Comparison of ENCODE assay signal across 8 mouse cellular contexts in the genomic region with DNA sequence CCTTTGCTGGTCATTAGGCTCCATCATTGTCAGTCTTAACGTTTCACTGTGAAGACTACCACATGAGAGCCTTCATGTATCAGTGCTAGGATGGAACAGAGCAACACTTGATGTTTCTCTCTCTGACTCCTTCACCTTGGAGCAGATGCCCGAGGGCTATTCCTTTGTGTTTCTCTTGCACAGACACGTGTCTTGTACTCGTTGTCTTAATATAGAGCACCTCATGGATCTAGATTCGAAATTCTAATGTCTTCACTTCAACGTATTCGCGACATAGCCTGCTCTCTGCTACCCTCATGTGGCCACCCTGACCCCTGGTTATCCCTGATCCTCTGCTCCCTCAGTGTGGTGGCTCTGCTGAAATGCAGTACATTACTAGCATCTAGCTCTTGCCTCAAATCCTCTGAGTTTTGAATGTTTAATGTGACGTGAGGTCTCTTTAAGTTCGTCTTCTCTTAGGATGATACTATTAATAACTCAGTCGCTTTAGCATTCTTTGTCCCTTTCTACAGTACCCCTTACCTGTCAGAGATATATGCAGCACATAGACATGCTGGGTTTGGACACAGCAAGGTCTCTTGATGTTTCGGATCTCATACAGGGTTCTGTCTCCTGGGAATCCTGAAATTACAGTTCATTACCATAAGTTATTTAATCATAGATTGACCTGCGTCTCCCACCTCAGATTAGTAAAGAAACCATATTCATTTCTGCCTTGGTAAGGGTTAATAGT. TPM values are rescaled to one million over a fixed set of nuclear protein-coding genes. Genes with fewer than 3 reads are reported as not detected.
DNase-seq lines count a peak whose midpoint lies in the region; ATAC-seq and TF ChIP-seq lines count a peak whose summit lies in the region.

No protein-coding gene starts in this region.

- WGBS in liver, embryonic 13.5 days (ENCODE audit: insufficient replicate concordance): 25% methylated on average over 13 of the region's 13 CpGs
- 29% methylated on average over 13 of the region's 13 CpGs for WGBS in neural tube, embryonic 13.5 days

- no peaks in the 10 kb centered on the region for H3K4me1 ChIP-seq in CH12.LX (ENCODE audit: control insufficient read depth in 1 of 2, insufficient read depth in 2 of 2)
- no peaks in the 10 kb centered on the region for H3K4me1 ChIP-seq in cortical plate, adult 2 months (ENCODE audit: control insufficient read depth, insufficient read depth, low read length)
- no peaks in the 10 kb centered on the region for H3K4me1 ChIP-seq in liver, embryonic 13.5 days (replicated peaks)
- no peaks in the 10 kb centered on the region for H3K4me1 ChIP-seq in neural tube, embryonic 13.5 days (replicated peaks)

- H3K36me3 ChIP-seq in CH12.LX (replicated peaks in 1 of 2; ENCODE audit: control insufficient read depth in 1 of 2, insufficient read depth in 1 of 2, low read length in 1 of 2): no peaks in the 10 kb centered on the region
- H3K36me3 ChIP-seq in liver, embryonic 13.5 days: no peaks in the 10 kb centered on the region
- H3K36me3 ChIP-seq in neural tube, embryonic 13.5 days: no peaks in the 10 kb centered on the region

- H3K4me3 ChIP-seq in CH12.LX (replicated peaks in 1 of 3; ENCODE audit: low read depth in 2 of 3, low read length in 2 of 3, poor library complexity in 1 of 3): no peak overlapping the region
- no peak overlapping the region for H3K4me3 ChIP-seq in cortical plate, adult 2 months (ENCODE audit: insufficient read depth, low read length)
- H3K4me3 ChIP-seq in liver, embryonic 13.5 days (replicated peaks): no peak overlapping the region
- H3K4me3 ChIP-seq in neural tube, embryonic 13.5 days: no peak overlapping the region

- peak overlapping the region; percentile 34; the same call in 1 of the 2 replicates for H3K4me2 ChIP-seq in CH12.LX (ENCODE audit: insufficient read depth, low read depth, poor library complexity, severe bottlenecking)
- H3K4me2 ChIP-seq in liver, embryonic 13.5 days: no peak overlapping the region
- peak overlapping the region; percentile 35 for H3K4me2 ChIP-seq in neural tube, embryonic 13.5 days

- ATAC-seq in liver, embryonic 13.5 days (ENCODE audit: low read depth): peak; percentile 68
- peak; percentile 88 for ATAC-seq in neural tube, embryonic 13.5 days (ENCODE audit: low read depth)
- no peak for ATAC-seq in activated CD4-positive, CD25-positive, alpha-beta regulatory T cell, adult 4 months

- H3K27me3 ChIP-seq in CH12.LX (replicated peaks): no peaks in the 10 kb centered on the region
- no peaks in the 10 kb centered on the region for H3K27me3 ChIP-seq in liver, embryonic 13.5 days
- no peaks in the 10 kb centered on the region for H3K27me3 ChIP-seq in neural tube, embryonic 13.5 days

- TF ChIP-seq EP300 in CH12.LX (IDR thresholded peaks at IDR 0.05; ENCODE audit: low read length): no peak

- dilution Hi-C loops in CH12.LX (cut with MboI; ENCODE audit: extremely low pct_ligation_motif_present, extremely low pct_unique_long_range_greater_than_20kb, low sequenced_read_pairs): no loop called here

- H3K9ac ChIP-seq in CH12.LX (ENCODE audit: insufficient read depth, low read depth): no peak overlapping the region
- H3K9ac ChIP-seq in liver, embryonic 13.5 days: no peak overlapping the region
- H3K9ac ChIP-seq in neural tube, embryonic 13.5 days: no peak overlapping the region

- DNase-seq in CH12.LX (ENCODE audit: extremely low read depth) (peak; percentile 57), ZHBTc4 (ENCODE audit: low read depth, low spot score) (peak; percentile 50)
- peak; percentile 11 for DNase-seq in gastrocnemius, postnatal 25 days
- peak; percentile 11 to 70 for DNase-seq in kidney, postnatal 36 days
- DNase-seq in liver, embryonic 13.5 days: no peak

- in situ Hi-C loops in CH12.LX (cut with MboI; ENCODE audit: low pct_ligation_motif_present, low pct_unique_long_range_greater_than_20kb, low sequenced_read_pairs): loop anchor here (25.0 kb wide), 2 partner anchors 740 to 965 kb away; partner anchors contain the start of gene Dusp23

- peak; percentile 68 to 99 for TF ChIP-seq CTCF in CH12.LX (conservative IDR thresholded peaks at IDR 0.05 in 1 of 2, IDR thresholded peaks at IDR 0.05 in 1 of 2; ENCODE audit: low read depth in 2 of 2, low read length in 2 of 2)
- TF ChIP-seq CTCF in cortical plate, adult 2 months (IDR thresholded peaks at IDR 0.05; ENCODE audit: extremely low read depth, insufficient read depth, low read length): peak; percentile 100

- peak; percentile 88 for TF ChIP-seq RAD21 in CH12.LX (IDR thresholded peaks at IDR 0.05; ENCODE audit: low read depth, low read length)

- no peak overlapping the region for H3K27ac ChIP-seq in CH12.LX (ENCODE audit: insufficient read depth, low read depth)
- H3K27ac ChIP-seq in cortical plate, adult 2 months (ENCODE audit: insufficient read depth, low read length): no peak overlapping the region
- H3K27ac ChIP-seq in liver, embryonic 13.5 days: no peak overlapping the region
- no peak overlapping the region for H3K27ac ChIP-seq in neural tube, embryonic 13.5 days (replicated peaks)

- H3K79me2 ChIP-seq in CH12.LX (replicated peaks; ENCODE audit: control insufficient read depth, extremely low read depth, insufficient read depth, poor library complexity, severe bottlenecking): no peaks in the 10 kb centered on the region

- no peaks in the 10 kb centered on the region for H3K9me3 ChIP-seq in CH12.LX (replicated peaks; ENCODE audit: low read length)
- H3K9me3 ChIP-seq in liver, embryonic 13.5 days (replicated peaks): no peaks in the 10 kb centered on the region
- no peaks in the 10 kb centered on the region for H3K9me3 ChIP-seq in neural tube, embryonic 13.5 days

- TF ChIP-seq POLR2A in CH12.LX (IDR thresholded peaks at IDR 0.05; ENCODE audit: low read depth, low read length): no peak
- TF ChIP-seq POLR2A in cortical plate, adult 2 months (IDR thresholded peaks at IDR 0.05; ENCODE audit: extremely low read depth, insufficient read depth, low read length): no peak

TF ChIP-seq in CH12.LX, 34 proteins besides CTCF, POLR2A, EP300 and RAD21:
- peak; percentile 89 for TF ChIP-seq SMC3 (IDR thresholded peaks at IDR 0.05; ENCODE audit: low read depth, low read length)
- TF ChIP-seq MAX (IDR thresholded peaks at IDR 0.05; ENCODE audit: low read length): no peak
- TF ChIP-seq NELFE (IDR thresholded peaks at IDR 0.05; ENCODE audit: low read depth, low read length): peak; percentile 56; the same call in 1 of the 2 replicates
- TF ChIP-seq ZC3H11A (IDR thresholded peaks at IDR 0.05; ENCODE audit: low read depth, low read length): peak; percentile 52

RNA-seq across cellular contexts. Expression of gene Cadm3, which starts 10.1 kb away (rescaled TPM):
- total RNA-seq in CH12.LX (2012; rRNA removed) (not detected in 2 replicates), CH12.LX (2014; rRNA removed) (not detected in 2 replicates)
- polyA plus RNA-seq in CH12.LX (2012; ENCODE audit: insufficient read length, low read depth): not detected in 2 replicates
- 404 and 407 TPM in 2 replicates for polyA plus RNA-seq in cortical plate, adult 2 months (2012; rRNA removed)
- 10 to 100 TPM in 1 of 2 experiments, 1 to 10 TPM in 1; 9.9 to 11.4 TPM for total RNA-seq in gastrocnemius, postnatal 25 days (2021)
- 1.1 and 1.5 TPM in 2 replicates for polyA plus RNA-seq in liver, embryonic 13.5 days (2015; fragmentation: Nextera tagmentation; extraction: Ambion mirVana)
- 48.3 and 53.6 TPM in 2 replicates for polyA plus RNA-seq in neural tube, embryonic 13.5 days (2015; fragmentation: Nextera tagmentation; extraction: Ambion mirVana)
- not detected for polyA plus RNA-seq in activated CD4-positive, CD25-positive, alpha-beta regulatory T cell, adult 4 months (2017; shearing (Covaris generic))

RNA-seq across cellular contexts. Expression of gene Aim2, which starts 26.9 kb away (rescaled TPM):
- 59.7 and 59.8 TPM in 2 replicates for total RNA-seq in CH12.LX (2012; rRNA removed)
- 117 and 130 TPM in 2 replicates for total RNA-seq in CH12.LX (2014; rRNA removed)
- polyA plus RNA-seq in CH12.LX (2012; ENCODE audit: insufficient read length, low read depth): 83.7 and 87.0 TPM in 2 replicates
- 3.4 and 3.6 TPM in 2 replicates for polyA plus RNA-seq in cortical plate, adult 2 months (2012; rRNA removed)
- total RNA-seq in gastrocnemius, postnatal 25 days (2021): under 1 TPM; 0.46 to 0.56 TPM
- polyA plus RNA-seq in liver, embryonic 13.5 days (2015; fragmentation: Nextera tagmentation; extraction: Ambion mirVana): 4.3 and 5.1 TPM in 2 replicates
- polyA plus RNA-seq in neural tube, embryonic 13.5 days (2015; fragmentation: Nextera tagmentation; extraction: Ambion mirVana): 1.4 and 2.3 TPM in 2 replicates
- polyA plus RNA-seq in activated CD4-positive, CD25-positive, alpha-beta regulatory T cell, adult 4 months (2017; shearing (Covaris generic)): 10 to 100 TPM; 40.0 to 50.8 TPM

RNA-seq across cellular contexts. Expression of gene Ackr1, which starts 44.0 kb away (rescaled TPM):
- total RNA-seq in CH12.LX (2012; rRNA removed): not detected in 2 replicates
- not detected in 2 replicates for total RNA-seq in CH12.LX (2014; rRNA removed)
- not detected in 2 replicates for polyA plus RNA-seq in CH12.LX (2012; ENCODE audit: insufficient read length, low read depth)
- 105 and 115 TPM in 2 replicates for polyA plus RNA-seq in cortical plate, adult 2 months (2012; rRNA removed)
- total RNA-seq in gastrocnemius, postnatal 25 days (2021): 1 to 10 TPM; 3.4 to 5.2 TPM
- 61.5 and 68.9 TPM in 2 replicates for polyA plus RNA-seq in liver, embryonic 13.5 days (2015; fragmentation: Nextera tagmentation; extraction: Ambion mirVana)
- polyA plus RNA-seq in neural tube, embryonic 13.5 days (2015; fragmentation: Nextera tagmentation; extraction: Ambion mirVana): 15.4 and 17.1 TPM in 2 replicates
- not detected for polyA plus RNA-seq in activated CD4-positive, CD25-positive, alpha-beta regulatory T cell, adult 4 months (2017; shearing (Covaris generic))

Comparison
In these comparisons a context has a peak if more than half of its experiments do, and no peak if none do; other contexts are left out.
1. RNA of gene Cadm3, which starts 10.1 kb away (polyA plus RNA-seq): 404 to 407 TPM in cortical plate, adult 2 months and 48.3 to 53.6 TPM in neural tube, embryonic 13.5 days; 1.1 to 1.5 TPM in liver, embryonic 13.5 days, not detected in activated CD4-positive, CD25-positive, alpha-beta regulatory T cell, adult 4 months and not detected in CH12.LX; every median in the first group is over 10 times any median in the second.
2. RNA of gene Ackr1, which starts 44.0 kb away (polyA plus RNA-seq): 105 to 115 TPM in cortical plate, adult 2 months, 61.5 to 68.9 TPM in liver, embryonic 13.5 days and 15.4 to 17.1 TPM in neural tube, embryonic 13.5 days; not detected in activated CD4-positive, CD25-positive, alpha-beta regulatory T cell, adult 4 months and not detected in CH12.LX; every median in the first group is over 10 times any median in the second.